Mouse (Mus musculus): ENCODE measurements around the gene Xdh. TPM values are rescaled to one million over a fixed set of nuclear protein-coding genes. Genes with fewer than 3 reads are reported as not detected.

Xdh gene
- polyA plus RNA-seq, 1 experiment from 2014 or later: 0.46 TPM

DNA sequence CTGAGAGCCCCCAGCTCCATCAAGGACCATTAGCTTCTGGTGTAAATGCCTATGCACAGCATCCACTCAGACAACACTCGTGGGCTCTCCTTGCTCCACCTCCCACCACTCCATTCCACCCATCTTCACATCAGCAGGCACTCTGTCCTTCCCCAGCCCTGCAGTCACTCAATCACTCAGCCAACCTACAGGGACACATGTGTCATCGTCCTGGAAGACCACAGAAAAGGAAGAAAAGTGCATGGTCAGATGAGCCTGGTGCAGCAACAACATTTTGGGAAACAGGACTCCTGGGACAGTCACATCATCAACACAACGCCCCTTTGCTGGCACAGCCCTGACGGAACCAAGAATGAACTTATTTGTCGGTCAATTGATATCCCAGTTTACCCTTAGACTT is 974 bp upstream of the Xdh start:
- no peaks in the 10 kb centered on the region for H3K36me3 ChIP-seq (replicated peaks; ENCODE audit: control insufficient read depth, insufficient read depth, low read depth, low read length)
- no peak overlapping the region for H3K9ac ChIP-seq (replicated peaks; ENCODE audit: low read length)
- WGBS: 84% methylated on average over 5 of the region's 5 CpGs
- no peaks in the 10 kb centered on the region for H3K27me3 ChIP-seq (ENCODE audit: control insufficient read depth, insufficient read depth, low read length)
- H3K27ac ChIP-seq (replicated peaks; ENCODE audit: low read depth, low read length): no peak overlapping the region
- H3K4me3 ChIP-seq (ENCODE audit: low read depth, low read length): no peak overlapping the region
- no peak overlapping the region for H3K4me2 ChIP-seq (ENCODE audit: low read depth, low read length)
- H3K4me1 ChIP-seq (ENCODE audit: control insufficient read depth, insufficient read depth, low read length): no peaks in the 10 kb centered on the region
- no peaks in the 10 kb centered on the region for H3K9me3 ChIP-seq (replicated peaks; ENCODE audit: control insufficient read depth, low read length)
- ATAC-seq (replicated peaks; ENCODE audit: insufficient number of reproducible peaks, low FRiP score, low TSS enrichment, low read depth) (no peak), DNase-seq (ENCODE audit: low spot score) (no peak)

DNA sequence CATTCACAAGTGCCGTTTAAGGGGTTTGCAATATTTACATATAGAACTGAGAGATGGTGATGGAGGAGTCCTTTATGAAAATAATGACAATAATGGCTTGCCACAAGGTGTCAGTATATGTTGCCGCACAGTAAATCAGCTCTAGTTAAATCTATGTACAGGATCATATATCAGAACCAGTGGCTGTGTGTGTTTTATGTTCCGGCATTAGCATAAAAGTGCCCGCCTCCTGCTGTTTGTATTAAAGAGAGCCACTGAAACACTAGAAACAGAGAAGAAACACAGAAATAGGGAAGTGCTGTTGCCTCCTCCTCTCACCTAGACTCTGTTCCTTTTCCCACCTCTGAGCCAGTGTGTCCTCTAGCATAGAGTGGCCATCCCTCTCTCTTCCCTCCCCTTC is 498 bp downstream of the Xdh start:
- no peak for ATAC-seq (replicated peaks; ENCODE audit: insufficient number of reproducible peaks, low FRiP score, low TSS enrichment, low read depth)
- DNase-seq (ENCODE audit: low spot score): peak; percentile 38
- 80% methylated on average over 4 of the region's 4 CpGs for WGBS

DNA sequence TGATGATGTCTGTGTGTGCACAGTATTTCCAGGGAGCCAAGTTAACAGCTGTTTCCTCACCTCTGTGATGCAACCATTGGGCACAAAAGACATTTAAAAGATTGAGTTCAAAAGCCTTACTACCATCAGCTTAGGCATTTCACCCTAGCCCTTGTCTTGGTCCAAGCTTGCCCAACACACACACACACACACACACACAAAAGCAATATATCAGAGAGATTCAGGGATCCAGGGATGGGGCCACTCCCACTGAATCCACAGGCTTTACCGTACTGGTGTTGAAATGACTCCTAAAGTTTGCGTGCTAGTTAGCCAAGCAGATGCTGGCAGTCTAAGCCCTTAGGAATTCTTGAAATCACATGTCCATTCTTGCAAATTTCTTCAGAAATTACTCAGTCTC is 1.2 kb downstream of the Xdh start:
- no peak for ATAC-seq (replicated peaks; ENCODE audit: insufficient number of reproducible peaks, low FRiP score, low TSS enrichment, low read depth)
- 91% methylated on average over 2 of the region's 2 CpGs for WGBS

More for the DNA sequence above, 498 bp downstream of the Xdh start:
- H3K9me3 ChIP-seq (replicated peaks; ENCODE audit: control insufficient read depth, low read length): no peaks in the 10 kb centered on the region
- H3K4me2 ChIP-seq (ENCODE audit: low read depth, low read length): no peak overlapping the region
- H3K27ac ChIP-seq (replicated peaks; ENCODE audit: low read depth, low read length): no peak overlapping the region
- no peak overlapping the region for H3K9ac ChIP-seq (replicated peaks; ENCODE audit: low read length)
- no peaks in the 10 kb centered on the region for H3K27me3 ChIP-seq (ENCODE audit: control insufficient read depth, insufficient read depth, low read length)
- H3K36me3 ChIP-seq (replicated peaks; ENCODE audit: control insufficient read depth, insufficient read depth, low read depth, low read length): no peaks in the 10 kb centered on the region
- H3K4me1 ChIP-seq (ENCODE audit: control insufficient read depth, insufficient read depth, low read length): no peaks in the 10 kb centered on the region
- H3K4me3 ChIP-seq (ENCODE audit: low read depth, low read length): no peak overlapping the region

DNA sequence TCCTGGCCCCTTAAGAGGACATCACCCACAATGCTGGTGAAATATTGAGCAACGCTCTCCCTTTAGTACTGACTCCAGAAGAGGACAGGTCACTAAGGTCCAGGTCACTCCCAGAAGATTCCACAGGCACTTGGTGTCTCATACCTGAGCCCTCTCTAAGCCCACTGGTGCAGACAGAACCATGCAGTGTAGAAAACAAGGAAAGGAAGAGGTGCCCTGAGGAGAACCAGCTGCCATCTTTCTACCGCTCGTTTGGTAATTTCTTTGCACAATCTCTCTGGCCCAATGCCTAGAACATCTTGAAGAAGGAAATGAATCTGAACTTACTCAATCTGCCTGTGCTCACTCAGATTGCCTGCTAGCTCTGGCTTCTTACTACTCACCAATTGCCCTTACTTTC is 2.0 kb downstream of the Xdh start:
- Histone ChIP-seq H3K36me3 (replicated peaks; ENCODE audit: control insufficient read depth, insufficient read depth, low read depth, low read length) (no peaks in the 10 kb centered on the region), H3K27me3 (ENCODE audit: control insufficient read depth, insufficient read depth, low read length) (no peaks in the 10 kb centered on the region), H3K4me3 (ENCODE audit: low read depth, low read length) (no peak overlapping the region), H3K9me3 (replicated peaks; ENCODE audit: control insufficient read depth, low read length) (no peaks in the 10 kb centered on the region), H3K4me2 (ENCODE audit: low read depth, low read length) (no peak overlapping the region), H3K4me1 (ENCODE audit: control insufficient read depth, insufficient read depth, low read length) (no peaks in the 10 kb centered on the region), H3K27ac (replicated peaks; ENCODE audit: low read depth, low read length) (no peak overlapping the region), H3K9ac (replicated peaks; ENCODE audit: low read length) (no peak overlapping the region)
- ATAC-seq (replicated peaks; ENCODE audit: insufficient number of reproducible peaks, low FRiP score, low TSS enrichment, low read depth) (no peak), DNase-seq (ENCODE audit: low spot score) (no peak)
- 95% methylated on average over 3 of the region's 3 CpGs for whole genome bisulfite sequencing

More for the DNA sequence above, 1.2 kb downstream of the Xdh start:
- Histone ChIP-seq H3K4me2 (ENCODE audit: low read depth, low read length) (no peak overlapping the region), H3K27me3 (ENCODE audit: control insufficient read depth, insufficient read depth, low read length) (no peaks in the 10 kb centered on the region), H3K4me3 (ENCODE audit: low read depth, low read length) (no peak overlapping the region), H3K4me1 (ENCODE audit: control insufficient read depth, insufficient read depth, low read length) (no peaks in the 10 kb centered on the region), H3K9me3 (replicated peaks; ENCODE audit: control insufficient read depth, low read length) (no peaks in the 10 kb centered on the region), H3K9ac (replicated peaks; ENCODE audit: low read length) (no peak overlapping the region), H3K36me3 (replicated peaks; ENCODE audit: control insufficient read depth, insufficient read depth, low read depth, low read length) (no peaks in the 10 kb centered on the region), H3K27ac (replicated peaks; ENCODE audit: low read depth, low read length) (no peak overlapping the region)
- DNase-seq (ENCODE audit: low spot score): no peak

DNA sequence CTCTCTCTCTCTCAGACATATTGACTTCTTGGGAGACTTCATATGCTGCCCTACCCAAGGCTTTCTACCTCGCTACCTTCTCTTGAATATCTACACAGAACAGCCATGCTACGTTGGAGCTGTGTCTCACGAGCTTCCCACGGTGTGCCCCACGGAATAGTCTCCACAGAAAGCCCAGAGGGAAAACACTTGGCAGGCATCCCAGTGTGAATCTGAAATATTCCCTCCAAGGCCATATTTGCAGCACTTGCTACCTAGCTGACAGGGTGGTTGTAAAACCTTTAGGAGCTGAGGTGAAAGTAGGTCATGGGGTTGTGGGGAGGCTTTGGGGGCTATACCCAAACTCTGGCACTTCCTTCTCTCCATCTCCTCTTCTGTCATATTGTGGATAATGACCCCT is 3.1 kb downstream of the Xdh start:
- Histone ChIP-seq H3K9me3 (replicated peaks; ENCODE audit: control insufficient read depth, low read length) (no peaks in the 10 kb centered on the region), H3K27me3 (ENCODE audit: control insufficient read depth, insufficient read depth, low read length) (no peaks in the 10 kb centered on the region), H3K9ac (replicated peaks; ENCODE audit: low read length) (no peak overlapping the region), H3K4me3 (ENCODE audit: low read depth, low read length) (no peak overlapping the region), H3K4me2 (ENCODE audit: low read depth, low read length) (no peak overlapping the region), H3K27ac (replicated peaks; ENCODE audit: low read depth, low read length) (no peak overlapping the region), H3K36me3 (replicated peaks; ENCODE audit: control insufficient read depth, insufficient read depth, low read depth, low read length) (no peaks in the 10 kb centered on the region), H3K4me1 (ENCODE audit: control insufficient read depth, insufficient read depth, low read length) (no peaks in the 10 kb centered on the region)
- no peak for DNase-seq (ENCODE audit: low spot score)
- no peak for ATAC-seq (replicated peaks; ENCODE audit: insufficient number of reproducible peaks, low FRiP score, low TSS enrichment, low read depth)
- WGBS: 83% methylated on average over 5 of the region's 5 CpGs

DNA sequence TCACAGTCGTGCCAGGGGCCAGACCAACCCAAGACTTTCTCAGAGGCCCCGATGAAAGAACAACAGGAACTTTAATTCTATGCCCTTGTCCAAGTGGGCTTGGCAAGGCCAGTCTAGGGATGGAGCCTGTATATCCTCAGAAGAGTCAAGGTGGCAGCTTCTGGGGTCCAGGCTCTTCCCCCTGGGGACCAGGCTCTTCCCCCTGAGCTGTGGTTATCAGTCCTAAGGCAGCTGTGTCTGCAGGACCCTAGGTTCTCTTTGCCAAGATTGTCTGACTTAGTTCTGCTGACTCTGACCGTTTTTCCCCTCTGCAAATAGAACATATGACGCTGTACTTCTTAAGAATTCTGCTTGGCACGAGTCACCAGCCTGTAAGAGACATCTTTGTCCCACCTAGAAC is 5.3 kb downstream of the Xdh start:
- H3K4me2 ChIP-seq (ENCODE audit: low read depth, low read length): no peak overlapping the region
- DNase-seq (ENCODE audit: low spot score) (no peak), ATAC-seq (replicated peaks; ENCODE audit: insufficient number of reproducible peaks, low FRiP score, low TSS enrichment, low read depth) (no peak)
- no peaks in the 10 kb centered on the region for H3K9me3 ChIP-seq (replicated peaks; ENCODE audit: control insufficient read depth, low read length)
- WGBS: 83% methylated on average over 5 of the region's 5 CpGs
- no peaks in the 10 kb centered on the region for H3K4me1 ChIP-seq (ENCODE audit: control insufficient read depth, insufficient read depth, low read length)
- no peak overlapping the region for H3K9ac ChIP-seq (replicated peaks; ENCODE audit: low read length)
- H3K27me3 ChIP-seq (ENCODE audit: control insufficient read depth, insufficient read depth, low read length): no peaks in the 10 kb centered on the region
- no peaks in the 10 kb centered on the region for H3K36me3 ChIP-seq (replicated peaks; ENCODE audit: control insufficient read depth, insufficient read depth, low read depth, low read length)
- no peak overlapping the region for H3K27ac ChIP-seq (replicated peaks; ENCODE audit: low read depth, low read length)
- no peak overlapping the region for H3K4me3 ChIP-seq (ENCODE audit: low read depth, low read length)

DNA sequence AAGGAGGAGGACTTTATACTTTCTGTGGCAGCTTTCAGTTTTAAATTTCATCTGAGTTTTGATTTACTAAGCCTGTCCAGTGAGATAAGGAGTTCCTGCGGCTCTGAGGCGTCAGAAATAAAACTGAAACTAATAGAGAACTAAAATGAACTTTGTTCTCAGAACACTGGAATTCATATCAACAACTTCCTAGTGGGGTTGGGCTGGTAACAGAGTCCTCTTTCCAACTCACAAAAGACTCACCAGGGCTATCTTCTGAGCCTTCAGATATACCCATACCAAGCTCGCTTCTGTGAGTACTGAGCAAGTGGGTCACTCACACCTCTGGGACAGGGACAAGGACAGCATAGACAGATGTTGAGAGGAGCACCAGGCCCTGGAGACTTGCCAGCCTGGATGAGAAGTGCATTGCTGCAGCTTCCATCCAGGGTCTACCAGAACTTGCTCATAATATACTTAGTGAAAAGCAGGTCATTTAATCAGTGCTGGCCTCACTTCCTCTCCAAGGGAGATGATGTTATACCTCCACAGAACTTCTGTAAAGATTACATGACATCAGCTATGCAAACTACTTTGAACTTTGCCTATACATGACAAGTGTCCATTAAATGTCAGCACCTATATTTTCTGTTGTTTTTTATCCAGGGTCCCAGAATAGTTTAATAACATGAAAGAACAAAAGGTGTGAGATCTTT is 7.6 kb downstream of the Xdh start:
- Histone ChIP-seq H3K4me2 (ENCODE audit: low read depth, low read length) (no peak overlapping the region), H3K27me3 (ENCODE audit: control insufficient read depth, insufficient read depth, low read length) (no peaks in the 10 kb centered on the region), H3K4me3 (ENCODE audit: low read depth, low read length) (no peak overlapping the region), H3K27ac (replicated peaks; ENCODE audit: low read depth, low read length) (no peak overlapping the region), H3K9ac (replicated peaks; ENCODE audit: low read length) (no peak overlapping the region), H3K9me3 (replicated peaks; ENCODE audit: control insufficient read depth, low read length) (no peaks in the 10 kb centered on the region), H3K36me3 (replicated peaks; ENCODE audit: control insufficient read depth, insufficient read depth, low read depth, low read length) (no peaks in the 10 kb centered on the region), H3K4me1 (ENCODE audit: control insufficient read depth, insufficient read depth, low read length) (no peaks in the 10 kb centered on the region)
- ATAC-seq (replicated peaks; ENCODE audit: insufficient number of reproducible peaks, low FRiP score, low TSS enrichment, low read depth): no peak
- no peak for DNase-seq (ENCODE audit: low spot score)
- WGBS: 85% methylated on average over 3 of the region's 3 CpGs

DNA sequence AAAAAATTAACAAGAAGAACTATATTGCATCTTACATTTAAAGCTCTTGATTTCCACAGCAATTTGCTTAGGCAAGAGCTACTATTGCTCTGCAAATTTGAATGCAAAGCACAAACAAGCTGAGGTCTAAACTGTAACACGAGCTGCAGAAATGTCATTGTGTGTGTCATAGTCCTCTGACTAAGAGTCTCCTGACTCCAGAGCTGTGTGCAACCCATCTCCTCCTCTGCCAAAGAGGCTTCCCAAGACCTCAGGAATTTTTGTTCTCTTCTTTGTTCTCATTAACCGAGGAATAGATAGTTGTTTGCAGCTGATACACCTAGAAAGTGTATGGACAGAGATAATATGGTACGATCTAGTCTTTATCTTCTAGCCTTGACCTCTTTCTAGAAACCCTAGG is 8.2 kb downstream of the Xdh start:
- H3K4me3 ChIP-seq (ENCODE audit: low read depth, low read length): no peak overlapping the region
- 80% methylated on average over 3 of the region's 3 CpGs for WGBS

More for the DNA sequence above, 8.2 kb downstream of the Xdh start:
- no peaks in the 10 kb centered on the region for H3K27me3 ChIP-seq (ENCODE audit: control insufficient read depth, insufficient read depth, low read length)
- ATAC-seq (replicated peaks; ENCODE audit: insufficient number of reproducible peaks, low FRiP score, low TSS enrichment, low read depth): no peak
- no peak overlapping the region for H3K4me2 ChIP-seq (ENCODE audit: low read depth, low read length)
- H3K4me1 ChIP-seq (ENCODE audit: control insufficient read depth, insufficient read depth, low read length): no peaks in the 10 kb centered on the region
- no peak overlapping the region for H3K27ac ChIP-seq (replicated peaks; ENCODE audit: low read depth, low read length)
- H3K36me3 ChIP-seq (replicated peaks; ENCODE audit: control insufficient read depth, insufficient read depth, low read depth, low read length): no peaks in the 10 kb centered on the region
- DNase-seq (ENCODE audit: low spot score): no peak
- H3K9me3 ChIP-seq (replicated peaks; ENCODE audit: control insufficient read depth, low read length): no peaks in the 10 kb centered on the region
- H3K9ac ChIP-seq (replicated peaks; ENCODE audit: low read length): no peak overlapping the region

All from embryonic facial prominence, embryonic 11.5 days (tissue).